Mouse (Mus musculus) lung, postnatal 14 days (tissue): ENCODE measurements at regions not wholly inside any gene's neighbourhood (a gene's known extent, or its start where the extent isn't known, plus 50 kb on each side); places are given as distances from the start of the nearest gene placed in this dataset.
A peak's percentile ranks its signal among the peaks of the same experiment; 100 is the strongest.

Source experiments
- DNase-seq: peaks from one replicate; pipeline ENCODE4 v3.0.0; 2021

DNA sequence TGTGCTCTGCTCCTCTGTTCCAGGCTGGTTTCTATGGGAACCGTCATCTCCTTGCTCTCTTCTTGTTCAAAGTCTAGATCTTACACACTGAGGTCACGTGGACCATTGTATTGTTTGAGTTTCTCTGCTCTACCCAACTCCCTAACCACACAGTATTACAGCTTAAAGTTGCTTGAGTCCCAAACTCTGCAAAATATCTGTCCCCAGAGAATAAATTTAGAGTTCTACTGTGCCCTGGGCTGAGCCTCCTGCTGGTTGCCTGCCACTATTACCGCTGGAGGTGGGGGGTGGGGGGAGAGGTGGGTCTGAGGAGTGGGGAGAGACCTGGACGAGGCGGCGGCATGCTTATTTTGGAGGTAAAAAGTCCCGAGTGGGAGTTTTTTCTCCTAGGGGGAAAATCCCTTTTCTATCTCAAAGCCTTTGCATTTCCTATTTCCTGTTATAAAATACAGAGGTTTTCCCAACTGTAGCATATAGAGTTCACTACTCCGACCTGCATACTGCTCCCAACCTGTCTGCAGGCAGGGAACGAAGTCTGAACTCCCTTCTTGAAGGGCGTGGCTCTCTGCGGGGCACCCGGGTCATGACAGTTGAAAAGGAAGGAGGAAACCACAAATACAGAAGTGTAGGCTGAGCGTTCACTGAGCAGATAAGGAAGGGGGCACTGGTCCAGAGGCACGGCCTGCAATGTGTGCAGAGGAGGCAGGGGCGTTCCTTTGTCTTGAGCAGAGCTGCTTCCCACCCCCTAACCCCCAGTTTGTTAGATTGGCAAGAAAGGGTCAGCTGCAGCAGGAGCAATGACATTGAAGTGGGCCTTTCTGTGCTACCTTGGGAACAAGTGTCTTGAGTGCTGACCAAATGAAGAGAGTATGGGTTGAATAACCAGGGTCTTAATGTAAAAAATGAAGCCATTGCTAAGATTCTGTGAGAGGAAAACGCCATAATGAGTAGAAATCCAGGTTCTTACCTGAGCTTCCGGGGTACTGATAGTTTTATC lies 188.7 kb downstream of the Akap7 start:
- DNase-seq, result peak; percentile 29

DNA sequence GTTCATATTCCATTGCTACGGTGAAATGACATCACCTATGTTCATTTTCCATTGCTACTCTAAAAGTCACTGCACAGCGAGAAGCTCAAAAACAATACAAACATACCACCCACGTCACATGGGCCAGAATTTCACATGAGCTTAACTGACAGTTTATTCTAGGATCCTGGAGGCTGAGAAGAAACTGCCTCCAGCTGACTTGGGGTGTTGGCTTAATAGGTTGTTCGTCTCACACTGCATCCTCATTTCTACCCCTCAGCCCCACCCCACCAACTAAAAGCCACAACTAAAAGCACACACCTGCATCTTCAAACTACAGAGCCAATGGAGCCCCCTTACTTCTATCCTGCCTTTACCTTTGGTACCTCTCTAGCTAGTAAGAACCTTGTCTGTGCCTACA lies 187.0 kb upstream of the Arg1 start:
- DNase-seq, result no peak

DNA sequence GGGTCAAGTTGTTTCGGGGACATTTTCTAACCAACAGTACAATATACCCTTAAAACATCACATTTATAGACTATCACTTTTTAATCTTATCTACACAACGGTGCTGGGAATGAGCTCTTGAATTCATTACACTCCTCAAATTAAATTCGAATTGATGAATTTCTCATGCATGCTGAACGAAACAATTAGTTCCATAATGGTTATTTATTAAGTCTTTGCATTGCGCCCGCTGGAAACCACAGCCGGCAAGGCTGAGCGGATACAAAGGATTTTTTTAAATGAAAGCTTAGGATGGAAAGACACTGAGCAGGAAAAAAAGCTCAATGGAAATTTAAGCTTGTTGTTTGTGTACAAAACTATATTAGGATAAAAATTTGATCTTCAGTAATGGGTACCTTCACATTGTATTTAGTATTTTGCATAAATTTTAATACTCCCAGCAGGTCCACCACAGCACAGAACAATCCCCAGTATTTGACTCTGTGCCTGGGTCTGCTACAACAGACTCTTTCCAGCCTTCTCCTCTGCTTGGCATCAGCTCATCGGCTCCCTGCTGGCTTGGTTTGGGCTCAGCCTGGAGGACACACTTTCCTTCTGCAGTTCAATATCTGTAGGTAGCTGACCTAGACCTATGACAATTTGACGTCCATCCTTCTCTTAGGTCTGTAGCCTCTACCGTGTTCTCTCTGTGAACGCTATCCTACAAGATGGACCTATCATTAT lies 185.3 kb upstream of the Arg1 start:
- DNase-seq, result no peak

DNA sequence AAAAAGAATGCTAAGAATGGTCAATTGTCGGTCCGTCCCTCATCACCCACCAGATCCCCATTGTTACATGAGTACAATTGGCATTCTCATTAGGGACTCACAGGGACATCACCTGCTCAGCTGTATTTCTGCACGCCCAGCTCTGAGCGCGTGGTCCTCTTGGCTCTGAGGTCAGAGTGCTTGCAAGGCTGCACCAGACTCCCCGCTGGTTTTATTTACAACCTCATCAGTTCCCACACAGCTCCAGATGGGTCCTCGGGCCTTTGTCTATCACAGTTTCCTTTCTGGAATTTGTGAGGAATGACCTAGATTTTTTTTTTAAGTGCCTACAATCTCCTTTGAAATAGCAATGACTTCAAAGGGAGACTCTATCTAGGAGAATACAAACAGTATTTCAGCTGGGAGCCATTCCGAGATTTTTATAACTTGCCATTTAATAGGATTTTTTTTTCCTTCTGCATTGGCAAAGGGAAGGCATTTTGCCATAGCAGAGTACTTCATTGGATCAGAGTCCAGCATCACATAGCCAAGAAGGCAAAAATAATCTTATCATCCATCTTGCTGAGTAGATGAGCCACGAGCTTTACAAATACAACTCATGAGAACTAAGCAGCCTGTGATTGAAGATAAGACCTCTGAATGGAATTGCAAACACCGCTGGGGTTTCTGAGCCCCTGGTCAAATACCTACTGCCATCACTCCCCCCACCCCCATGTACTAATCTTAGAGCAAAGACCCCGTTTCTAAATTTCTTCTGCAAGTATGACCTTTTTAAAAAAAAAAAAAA lies 184.5 kb upstream of the Arg1 start:
- DNase-seq, result no peak

DNA sequence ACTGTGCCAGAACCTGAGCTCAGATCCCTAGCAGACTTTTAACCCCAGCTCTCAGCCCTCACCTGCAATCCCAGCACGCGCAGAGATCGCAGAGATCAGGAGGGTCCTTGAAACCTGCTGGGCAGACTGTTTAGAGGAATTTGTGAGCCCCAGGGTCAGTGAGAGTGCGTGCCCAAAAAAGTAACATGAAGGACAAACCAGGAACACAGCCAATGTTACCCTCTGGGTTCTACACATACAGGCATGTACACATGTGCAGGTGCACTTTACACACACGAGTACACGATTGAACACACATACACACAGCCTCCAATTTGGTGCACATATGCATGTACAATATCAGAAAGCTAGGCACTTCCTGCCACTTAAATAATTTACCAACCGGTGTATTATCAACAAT lies 183.9 kb upstream of the Arg1 start:
- DNase-seq, result no peak

DNA sequence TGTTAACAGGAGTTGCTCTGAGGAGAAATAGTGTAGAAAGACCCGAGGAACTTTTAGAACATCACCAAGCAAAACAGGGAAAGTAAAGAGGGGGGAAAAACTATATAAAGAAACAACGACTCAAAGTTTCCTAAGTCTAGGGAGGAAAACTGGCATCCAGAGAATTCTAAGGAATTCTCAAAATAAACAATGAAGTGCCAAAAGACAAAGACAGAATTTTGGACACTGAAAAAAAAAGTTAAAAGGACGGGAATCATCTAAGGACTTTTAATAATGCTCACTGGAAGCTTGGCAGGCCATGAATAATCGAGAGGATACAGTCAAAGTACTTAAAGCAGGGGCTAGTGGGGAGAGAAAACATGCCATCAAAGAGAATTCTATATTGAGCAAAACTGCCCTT lies 170.8 kb upstream of the Arg1 start:
- DNase-seq, result no peak

DNA sequence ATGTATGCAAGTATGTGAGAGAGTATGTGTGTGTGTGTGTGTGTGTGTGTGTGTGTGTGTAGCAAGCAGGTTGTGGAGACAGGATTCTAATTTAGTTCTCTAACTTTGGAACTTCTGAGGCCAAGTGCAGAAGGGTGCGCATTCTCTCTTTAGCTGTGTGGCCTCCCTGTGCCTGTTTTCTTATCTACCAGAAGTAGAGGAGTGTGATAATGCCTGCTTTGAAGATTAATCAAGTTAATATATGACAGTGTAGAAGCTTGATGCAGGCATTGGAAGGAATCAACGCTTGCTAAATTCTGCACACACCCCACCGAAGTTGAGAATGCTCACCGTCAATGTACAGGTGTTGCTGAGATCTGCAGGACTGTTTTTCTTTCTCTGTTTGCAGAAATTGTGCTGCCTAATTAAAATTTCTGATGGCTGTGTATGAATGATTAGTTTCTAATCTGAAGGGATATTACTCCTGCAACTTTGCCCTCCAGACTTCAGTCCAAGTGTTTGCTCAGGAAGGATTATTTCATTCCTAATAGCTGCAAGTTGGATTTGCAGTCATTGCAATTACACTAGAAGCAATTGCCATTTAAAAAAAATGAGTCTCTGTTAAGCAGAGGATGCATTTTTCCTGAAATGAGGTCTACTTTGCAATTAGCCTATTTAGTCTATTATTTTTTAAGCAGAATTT lies 162.6 kb upstream of the Arg1 start:
- no peak for DNase-seq

DNA sequence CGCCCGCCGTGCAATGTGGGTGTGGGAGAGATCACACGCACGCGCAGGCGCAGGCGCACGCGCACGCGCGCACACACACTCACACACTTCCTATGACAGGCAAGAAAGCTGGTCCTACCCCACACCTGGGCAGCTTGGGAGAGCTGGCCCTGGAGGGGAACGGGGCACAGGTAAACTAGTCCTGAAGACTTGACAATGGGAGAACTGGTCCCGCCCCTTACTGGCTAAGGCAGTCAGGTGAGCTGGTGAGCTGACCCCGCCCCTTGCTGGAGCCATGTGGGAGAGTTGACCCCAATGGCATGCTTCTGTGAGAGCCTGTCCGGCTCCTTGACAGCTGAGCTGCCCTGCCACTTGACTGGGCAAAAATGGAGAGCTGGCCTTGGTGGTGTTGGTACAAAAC lies 159.5 kb upstream of the Arg1 start:
- no peak for DNase-seq

DNA sequence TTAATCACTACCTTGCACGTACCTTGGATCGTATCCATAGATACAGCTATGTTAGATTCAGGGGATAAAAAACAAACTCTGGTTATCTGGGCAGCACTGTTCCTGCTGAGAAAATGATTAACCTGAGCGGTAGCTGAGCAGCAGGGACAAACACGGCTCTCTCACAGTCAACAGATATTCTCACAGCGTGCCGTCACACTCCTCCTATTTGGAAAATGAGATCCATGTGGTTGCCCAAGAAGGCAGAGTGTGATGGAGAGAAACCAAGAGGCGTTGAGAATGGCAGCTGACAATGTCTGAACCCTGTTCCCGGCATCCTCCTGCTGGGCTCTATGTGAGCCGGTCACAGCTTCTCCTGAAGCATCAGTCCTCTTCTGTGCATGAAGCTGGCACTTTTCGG lies 155.6 kb upstream of the Arg1 start:
- peak; percentile 33 for DNase-seq

DNA sequence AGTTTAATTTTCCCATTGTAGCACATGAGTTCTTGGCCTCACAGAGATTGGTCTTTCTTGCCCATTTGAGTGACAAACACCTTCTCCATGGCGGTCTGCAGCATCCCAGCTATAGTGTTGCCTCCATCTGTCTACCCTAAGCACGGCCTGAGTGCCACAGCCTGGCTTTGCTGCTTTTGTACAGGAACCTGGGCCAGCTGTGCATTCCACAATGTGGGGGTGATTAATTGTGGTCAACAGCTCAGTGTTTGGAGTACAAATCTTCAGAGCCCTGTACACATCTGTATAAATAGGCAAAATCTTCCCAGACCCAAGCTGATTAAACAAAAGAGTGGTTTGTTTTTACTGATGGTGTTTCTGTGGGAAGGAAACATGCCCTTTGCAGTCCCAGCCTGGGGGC lies 145.3 kb upstream of the Arg1 start:
- no peak for DNase-seq

DNA sequence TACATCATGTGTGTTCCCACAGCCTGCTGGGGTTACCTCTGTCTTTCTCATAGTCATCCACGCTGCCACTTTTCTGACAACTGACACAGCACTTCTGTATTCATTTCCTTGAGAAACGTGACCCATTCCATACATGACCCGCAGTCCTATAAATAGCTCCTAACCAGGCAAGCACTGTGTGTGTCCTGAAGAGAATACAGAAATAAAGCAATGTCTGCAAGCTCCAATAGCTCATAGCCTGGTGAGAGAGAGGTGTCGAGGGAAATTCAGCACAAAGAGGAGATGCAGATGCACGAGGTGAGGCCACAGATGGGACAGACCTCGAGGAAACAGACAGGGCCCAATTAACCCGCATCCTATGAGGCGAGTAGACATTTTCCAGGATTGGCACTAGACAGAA lies 141.0 kb upstream of the Arg1 start:
- no peak for DNase-seq

DNA sequence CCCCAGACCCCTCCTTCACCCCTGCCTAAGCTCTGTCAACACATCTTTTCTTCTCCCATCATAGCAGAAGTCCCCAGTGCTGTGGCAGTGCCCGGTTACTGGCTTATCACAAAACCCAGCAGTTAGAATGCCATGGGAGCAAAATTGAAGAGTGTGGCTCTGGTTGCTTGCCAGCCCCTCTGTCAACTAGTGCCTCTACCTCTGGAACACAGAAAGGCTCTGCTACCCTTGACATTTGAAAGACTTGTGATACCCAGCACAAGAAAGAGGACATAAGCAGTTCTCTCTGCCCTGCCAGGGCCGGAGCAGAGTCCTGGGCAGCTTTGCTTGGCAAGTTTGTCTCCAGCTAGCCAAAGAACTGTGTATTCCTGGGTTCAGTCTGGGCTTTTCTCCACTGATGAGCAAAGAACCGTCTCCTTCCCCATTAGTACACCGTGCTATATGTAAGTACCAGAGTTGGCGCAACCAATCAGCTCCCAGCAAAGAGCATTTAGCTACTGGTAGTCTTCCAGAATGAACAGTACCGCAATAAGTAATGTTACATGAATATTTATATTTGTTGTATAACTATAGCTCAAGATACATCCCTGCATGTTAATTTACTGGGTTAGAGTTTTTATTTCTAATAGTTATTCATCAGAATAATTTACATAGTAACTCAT lies 137.5 kb upstream of the Arg1 start:
- no peak for DNase-seq

DNA sequence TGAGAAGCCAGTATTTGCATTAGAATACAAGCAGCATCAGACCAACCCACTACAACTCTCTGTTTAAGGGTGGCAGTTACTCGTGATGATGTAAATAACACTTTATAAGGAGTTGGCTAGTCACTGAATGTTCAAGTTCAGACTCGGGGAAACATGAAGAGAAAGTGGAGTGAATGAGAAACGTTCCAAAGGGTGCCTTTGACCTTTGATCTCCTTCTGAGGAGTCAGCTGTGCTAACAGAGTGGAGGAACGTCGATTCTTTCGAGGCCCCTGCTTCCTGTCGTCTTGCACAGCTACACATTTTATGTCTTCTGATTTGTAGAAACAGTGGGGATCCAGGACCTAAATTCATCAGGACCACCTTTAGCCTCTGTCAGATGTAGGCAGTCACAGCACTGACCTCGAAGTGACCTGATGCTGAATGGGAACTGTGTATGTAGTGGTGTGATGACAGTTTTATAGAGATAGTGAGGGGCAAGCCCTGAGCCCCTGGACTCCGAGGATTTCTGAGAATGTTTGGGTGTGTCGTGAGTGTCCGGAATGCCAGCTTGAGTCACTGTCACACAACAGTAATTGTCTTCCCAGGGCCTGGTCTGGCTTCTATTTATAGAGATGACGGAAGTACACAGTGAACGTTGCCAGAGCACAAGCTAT lies 134.2 kb upstream of the Arg1 start:
- DNase-seq, result no peak

DNA sequence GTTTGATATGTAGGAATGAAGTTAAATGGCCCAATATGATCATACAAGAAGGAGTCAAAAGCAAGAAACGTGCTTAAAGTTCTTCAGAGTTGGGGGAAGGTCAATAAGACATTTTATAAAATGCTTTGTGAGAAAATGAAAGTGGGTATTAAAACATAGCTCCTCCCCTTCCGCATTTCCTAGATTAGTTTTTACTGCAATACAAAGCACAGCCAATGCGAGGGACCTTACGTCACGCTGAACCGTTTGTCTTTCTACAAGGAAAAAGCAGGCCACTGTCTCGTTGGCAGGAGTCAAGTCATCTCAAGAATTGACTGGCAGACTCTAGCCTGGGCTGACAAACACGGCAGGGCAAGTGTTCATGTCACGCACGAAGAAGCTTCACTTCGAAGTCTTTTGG lies 131.4 kb upstream of the Arg1 start:
- DNase-seq, result no peak

DNA sequence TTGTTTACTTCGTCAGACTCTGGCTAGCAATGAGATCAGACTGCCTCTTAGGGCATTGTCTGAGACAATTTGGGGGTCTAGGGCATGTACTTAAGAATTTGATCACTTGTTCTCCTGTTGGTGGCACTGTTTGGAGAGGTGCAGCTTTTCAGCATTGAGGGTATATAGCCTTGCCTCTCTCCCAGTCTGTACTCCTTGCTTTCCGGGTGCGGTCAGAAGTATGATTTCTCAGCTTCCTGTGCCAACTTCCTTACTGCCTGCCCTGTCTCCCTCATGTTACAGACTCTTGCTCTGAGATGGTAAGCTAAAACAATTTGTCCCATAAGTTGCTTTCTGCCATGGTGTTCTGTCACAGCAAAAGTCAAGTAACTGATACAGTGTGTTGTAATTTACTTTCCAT lies 124.7 kb upstream of the Arg1 start:
- no peak for DNase-seq

DNA sequence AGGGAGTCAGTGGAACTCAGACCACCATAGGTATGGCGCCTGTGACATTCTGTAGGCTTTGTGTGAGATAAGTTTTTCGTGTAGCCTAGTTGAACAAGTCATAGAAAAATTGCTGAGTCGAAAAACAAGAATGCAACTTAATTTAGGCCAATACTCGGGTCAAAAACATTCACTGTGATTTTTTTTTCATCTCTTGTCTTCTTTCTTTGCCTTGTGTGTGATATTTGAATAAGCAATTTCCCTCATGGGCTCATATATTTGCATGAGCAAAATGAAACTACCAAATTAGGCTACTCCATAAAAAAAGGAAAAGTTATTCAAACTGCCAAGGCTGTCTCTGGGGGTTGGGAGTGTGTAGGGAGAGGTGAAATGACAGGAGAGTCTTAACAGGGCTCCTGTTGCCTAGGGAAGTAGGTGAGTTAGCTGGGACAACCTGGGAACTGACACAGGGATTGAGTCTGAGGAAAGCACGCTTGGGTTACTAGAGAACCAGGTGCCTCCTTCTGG lies 124.1 kb upstream of the Arg1 start:
- DNase-seq, result no peak

DNA sequence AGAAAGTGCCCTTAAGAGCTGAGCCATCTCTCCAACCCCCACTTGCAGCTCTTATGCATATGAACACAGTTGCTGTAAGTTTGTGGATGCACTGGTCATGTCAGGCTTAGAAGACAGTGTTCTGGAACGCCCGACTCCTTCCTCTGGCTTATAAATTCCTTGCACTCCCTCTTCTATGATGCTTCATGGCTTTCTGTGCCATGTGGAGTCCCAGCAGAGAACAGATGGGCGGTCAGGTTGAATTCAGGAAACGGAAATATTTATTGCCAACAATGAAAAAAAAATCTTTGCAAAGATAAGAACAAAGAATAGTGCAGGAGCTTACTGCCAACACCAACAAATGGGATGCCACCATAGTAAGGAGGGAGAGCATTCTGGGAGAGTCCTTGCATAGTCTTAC lies 113.9 kb upstream of the Arg1 start:
- no peak for DNase-seq

DNA sequence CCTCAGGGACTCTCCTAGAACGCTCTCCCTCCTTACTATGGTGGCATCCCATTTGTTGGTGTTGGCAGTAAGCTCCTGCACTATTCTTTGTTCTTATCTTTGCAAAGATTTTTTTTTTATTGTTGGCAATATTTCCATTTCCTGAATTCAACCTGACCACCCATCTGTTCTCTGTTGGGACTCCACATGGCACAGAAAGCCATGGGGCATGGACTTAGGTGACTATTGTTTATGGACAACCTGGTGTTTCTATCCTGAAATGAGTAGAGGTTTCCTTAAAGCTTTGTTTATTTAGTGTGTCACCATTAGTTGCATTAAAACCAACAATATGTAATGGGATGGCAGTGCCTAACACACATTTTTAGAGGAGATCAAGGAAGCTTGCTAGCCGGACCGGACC lies 112.6 kb upstream of the Arg1 start:
- no peak for DNase-seq

DNA sequence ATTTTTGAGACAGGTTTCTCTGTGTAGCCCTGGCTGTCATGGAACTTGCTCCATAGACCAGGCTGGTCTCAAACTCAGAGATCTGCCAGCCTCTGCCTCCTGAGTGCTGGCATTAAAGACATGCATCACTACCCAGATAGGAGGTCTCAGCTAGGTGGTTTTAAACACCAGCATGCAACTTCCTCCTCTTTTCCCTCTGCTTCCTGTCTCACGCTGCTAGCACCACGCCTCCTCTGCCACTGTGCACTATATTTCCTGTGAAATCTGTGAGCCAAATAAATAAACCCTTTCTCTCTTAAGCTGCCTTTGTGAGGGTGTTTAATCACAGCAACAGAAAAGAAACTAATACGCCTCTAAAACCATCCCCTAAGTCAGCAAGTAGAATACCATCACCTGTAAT lies 109.6 kb upstream of the Arg1 start:
- DNase-seq, result no peak

DNA sequence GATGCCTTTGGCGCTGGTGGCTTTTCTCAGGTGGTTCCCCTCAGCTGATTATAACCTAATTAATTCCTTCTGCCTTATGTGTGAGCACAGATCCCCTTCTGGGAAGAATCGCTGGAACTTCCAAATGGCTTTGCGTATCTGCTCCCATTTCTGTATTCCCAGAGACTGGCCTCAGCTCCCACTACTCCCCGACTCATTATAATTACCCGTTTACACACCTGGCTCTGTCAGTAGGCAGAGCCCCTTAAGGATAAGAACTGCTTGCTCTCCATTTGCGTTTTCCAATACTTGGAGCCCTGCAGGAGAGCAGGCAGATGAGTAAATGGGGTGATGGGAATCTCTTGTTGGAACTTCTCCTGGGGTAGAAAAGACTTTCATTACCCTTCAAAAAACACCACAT lies 108.1 kb upstream of the Arg1 start:
- no peak for DNase-seq

DNA sequence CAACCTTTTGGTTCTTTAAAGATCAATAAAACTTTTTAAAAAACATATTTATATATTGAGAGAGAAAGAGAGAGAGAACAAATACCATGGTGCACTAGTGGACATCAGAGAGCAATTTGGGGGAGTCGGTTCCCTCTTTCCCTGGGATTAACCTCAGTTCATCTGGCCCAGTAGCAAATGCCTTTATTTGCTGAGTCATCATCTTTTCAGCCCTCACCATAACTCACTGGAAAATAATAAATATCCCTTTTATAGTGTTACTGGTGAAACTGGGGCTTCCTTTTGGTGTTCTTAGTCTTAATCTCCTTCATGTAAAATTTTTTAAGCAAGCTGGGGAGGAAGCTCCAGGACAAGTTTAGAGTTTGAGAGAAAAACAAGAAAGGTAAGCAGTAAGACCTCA lies 105.3 kb upstream of the Arg1 start:
- DNase-seq, result no peak
